Mouse (Mus musculus): ENCODE measurements around the gene Otogl. TPM values are rescaled to one million over a fixed set of nuclear protein-coding genes. Genes with fewer than 3 reads are reported as not detected.
A peak's percentile ranks its signal among the peaks of the same experiment; 100 is the strongest.

The Otogl gene
- polyA plus RNA-seq (2015; fragmentation: Nextera tagmentation; extraction: Ambion mirVana) = 0.04 and 0.05 TPM in 2 replicates

DNA sequence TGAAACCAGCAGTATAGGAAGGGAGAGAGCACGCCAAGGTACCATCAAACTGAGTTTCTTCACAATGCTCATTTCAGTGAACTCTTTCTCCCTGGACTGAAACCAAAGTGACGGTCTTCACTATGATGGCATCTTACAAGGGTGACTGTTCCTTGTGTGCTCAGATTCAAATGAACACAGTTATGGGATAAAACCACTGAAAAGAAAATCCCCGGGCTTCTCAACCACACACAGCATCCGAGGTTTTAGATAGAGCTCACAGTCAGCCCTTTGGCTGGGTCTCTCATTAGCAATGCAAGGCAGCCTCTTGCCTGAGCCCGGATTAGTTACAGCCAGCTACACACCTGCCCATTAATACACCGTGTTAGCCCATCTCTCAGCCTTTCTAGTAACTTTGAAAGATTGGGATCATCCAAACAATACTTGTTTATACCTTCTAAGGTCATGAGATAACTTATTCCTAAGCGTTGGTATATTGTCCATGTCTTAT lies at the start of gene Otogl:
TSS of gene Otogl (minus strand) at position 51 of the 490 bp plus-strand sequence.
- 52% methylated on average over 7 of the region's 7 CpGs for WGBS
- no peak for ATAC-seq (replicated peaks; ENCODE audit: insufficient number of reproducible peaks, insufficient read depth, low FRiP score, low read depth)
- H3K27ac ChIP-seq = no peak within 1 kb of the TSS
- no peaks in the 10 kb centered on the region for H3K4me1 ChIP-seq (replicated peaks)
- no peak within 1 kb of the TSS for H3K4me3 ChIP-seq
- no peaks in the 10 kb centered on the region for H3K9me3 ChIP-seq (replicated peaks)
- H3K4me2 ChIP-seq = no peak within 1 kb of the TSS
- no peaks in the 10 kb centered on the region for H3K36me3 ChIP-seq
- H3K9ac ChIP-seq = no peak within 1 kb of the TSS
- H3K27me3 ChIP-seq = no peaks in the 10 kb centered on the region

DNA sequence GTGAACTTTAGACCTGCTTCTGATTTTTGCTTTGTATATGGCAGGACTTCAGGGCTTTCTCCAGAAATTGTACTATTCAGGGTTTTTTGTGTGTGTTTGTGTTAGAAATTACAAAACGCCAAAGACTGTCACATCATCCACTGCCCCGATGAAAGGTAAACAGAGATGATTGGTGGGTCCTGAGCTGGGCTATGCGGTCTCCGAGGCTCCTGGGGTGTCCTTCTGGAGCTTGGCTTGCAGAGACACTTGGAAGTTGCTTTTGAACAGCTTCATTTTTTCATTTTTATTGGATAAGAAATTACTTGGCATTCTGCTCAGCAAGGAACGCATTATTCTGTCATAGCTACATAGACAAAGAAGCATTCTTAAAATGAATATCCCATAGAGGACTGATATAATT lies 44.7 kb upstream of the Otogl start:
- Histone ChIP-seq H3K9me3 (replicated peaks) (no peaks in the 10 kb centered on the region), H3K4me2 (no peak overlapping the region), H3K27ac (no peak overlapping the region), H3K4me3 (no peak overlapping the region), H3K27me3 (no peaks in the 10 kb centered on the region), H3K36me3 (no peaks in the 10 kb centered on the region), H3K9ac (no peak overlapping the region), H3K4me1 (replicated peaks) (0 out of 2 replicates have a peak, but pooled peaks cover 2% of the 10 kb centered on the region)
- no peak for ATAC-seq (replicated peaks; ENCODE audit: insufficient number of reproducible peaks, insufficient read depth, low FRiP score, low read depth)
- WGBS = 82% methylated on average over 5 of the region's 5 CpGs

GRCm38 (mm10) chr10:107954444-107954843 lies 42.5 kb upstream of the Otogl start:
- no peaks in the 10 kb centered on the region for H3K27me3 ChIP-seq
- ATAC-seq (replicated peaks; ENCODE audit: insufficient number of reproducible peaks, insufficient read depth, low FRiP score, low read depth) = no peak
- no peaks in the 10 kb centered on the region for H3K36me3 ChIP-seq
- H3K4me1 ChIP-seq (replicated peaks) = 0 out of 2 replicates have a peak, but pooled peaks cover 2% of the 10 kb centered on the region
- no peak overlapping the region for H3K9ac ChIP-seq
- H3K27ac ChIP-seq = no peak overlapping the region
- WGBS = 78% methylated on average over 6 of the region's 6 CpGs
- no peaks in the 10 kb centered on the region for H3K9me3 ChIP-seq (replicated peaks)
- no peak overlapping the region for H3K4me3 ChIP-seq
- H3K4me2 ChIP-seq = no peak overlapping the region

GRCm38 (mm10) chr10:107951596-107951995 lies 39.7 kb upstream of the Otogl start:
- Histone ChIP-seq H3K4me3 (no peak overlapping the region), H3K4me1 (replicated peaks) (0 out of 2 replicates have a peak, but pooled peaks cover 5% of the 10 kb centered on the region), H3K36me3 (no peaks in the 10 kb centered on the region), H3K9me3 (replicated peaks) (no peaks in the 10 kb centered on the region), H3K27me3 (no peaks in the 10 kb centered on the region), H3K9ac (no peak overlapping the region), H3K4me2 (no peak overlapping the region), H3K27ac (no peak overlapping the region)
- 49% methylated on average over 6 of the region's 6 CpGs for WGBS
- ATAC-seq (replicated peaks; ENCODE audit: insufficient number of reproducible peaks, insufficient read depth, low FRiP score, low read depth) = no peak

DNA sequence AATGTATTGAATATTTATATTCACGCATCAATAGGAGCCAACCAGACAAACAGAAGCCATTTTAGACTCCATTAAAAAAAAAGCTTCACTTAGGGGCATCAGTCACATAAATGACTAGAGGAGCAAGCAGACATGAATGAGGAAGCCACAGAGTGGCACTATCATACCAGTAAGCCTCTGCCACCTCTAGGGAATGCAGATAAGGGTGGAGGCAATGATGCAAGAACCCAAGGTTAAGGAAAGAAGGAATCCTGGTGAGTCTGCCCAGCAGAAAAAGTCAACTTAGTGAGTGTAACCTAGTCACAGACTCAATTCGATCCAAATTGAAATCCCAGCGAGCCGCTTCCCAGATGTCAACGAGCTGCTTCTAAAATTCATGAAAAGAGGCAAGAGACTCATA lies 38.0 kb upstream of the Otogl start:
- H3K9ac ChIP-seq = no peak overlapping the region
- H3K9me3 ChIP-seq (replicated peaks) = no peaks in the 10 kb centered on the region
- H3K36me3 ChIP-seq = no peaks in the 10 kb centered on the region
- H3K27ac ChIP-seq = no peak overlapping the region
- H3K27me3 ChIP-seq = no peaks in the 10 kb centered on the region
- ATAC-seq (replicated peaks; ENCODE audit: insufficient number of reproducible peaks, insufficient read depth, low FRiP score, low read depth) = no peak
- H3K4me2 ChIP-seq = no peak overlapping the region
- whole genome bisulfite sequencing = 90% methylated on average over 5 of the region's 5 CpGs
- H3K4me1 ChIP-seq (replicated peaks) = 0 out of 2 replicates have a peak, but pooled peaks cover 5% of the 10 kb centered on the region
- no peak overlapping the region for H3K4me3 ChIP-seq

- Histone ChIP-seq H3K9me3 (replicated peaks) (no peaks in the 10 kb centered on the region), H3K4me1 (replicated peaks) (0 out of 2 replicates have a peak, but pooled peaks cover 5% of the 10 kb centered on the region), H3K36me3 (no peaks in the 10 kb centered on the region), H3K4me2 (no peak overlapping the region), H3K27ac (no peak overlapping the region), H3K27me3 (no peaks in the 10 kb centered on the region), H3K4me3 (no peak overlapping the region), H3K9ac (no peak overlapping the region)
- no peak for ATAC-seq (replicated peaks; ENCODE audit: insufficient number of reproducible peaks, insufficient read depth, low FRiP score, low read depth)
- 47% methylated on average over 8 of the region's 8 CpGs for WGBS
Measured at GRCm38 (mm10) chr10:107948647-107949046, 36.7 kb upstream of the Otogl start.

DNA sequence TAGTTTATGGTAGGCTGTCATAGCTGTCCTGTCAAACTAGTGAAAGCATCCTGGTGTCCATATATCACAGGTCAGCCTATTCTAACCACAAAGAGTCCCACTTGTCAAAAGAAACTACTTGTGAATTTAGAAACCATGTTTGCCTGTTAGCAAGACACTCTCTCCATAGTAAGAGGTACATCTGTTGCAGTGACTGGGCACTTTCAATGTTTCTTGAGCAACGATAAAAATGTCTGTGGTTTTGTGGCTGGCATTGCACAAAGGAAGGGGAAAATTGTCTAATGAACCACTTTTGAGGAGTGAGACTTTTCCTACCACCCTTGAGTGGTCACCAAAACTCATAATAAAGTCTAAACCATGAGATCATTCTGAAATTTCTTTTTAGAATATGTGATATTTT lies 36.1 kb upstream of the Otogl start:
- Histone ChIP-seq H3K27ac (no peak overlapping the region), H3K9ac (no peak overlapping the region), H3K27me3 (no peaks in the 10 kb centered on the region), H3K4me1 (replicated peaks) (0 out of 2 replicates have a peak, but pooled peaks cover 5% of the 10 kb centered on the region), H3K4me2 (no peak overlapping the region), H3K9me3 (replicated peaks) (no peaks in the 10 kb centered on the region), H3K4me3 (no peak overlapping the region), H3K36me3 (no peaks in the 10 kb centered on the region)
- ATAC-seq (replicated peaks; ENCODE audit: insufficient number of reproducible peaks, insufficient read depth, low FRiP score, low read depth) = no peak
- 73% methylated on average over 1 of the region's 1 CpGs for WGBS

GRCm38 (mm10) chr10:107946348-107946747 lies 34.4 kb upstream of the Otogl start:
- H3K27ac ChIP-seq = no peak overlapping the region
- H3K4me3 ChIP-seq = no peak overlapping the region
- no peak overlapping the region for H3K9ac ChIP-seq
- ATAC-seq (replicated peaks; ENCODE audit: insufficient number of reproducible peaks, insufficient read depth, low FRiP score, low read depth) = no peak
- H3K4me2 ChIP-seq = no peak overlapping the region
- WGBS = 38% methylated on average over 5 of the region's 5 CpGs
- H3K36me3 ChIP-seq = no peaks in the 10 kb centered on the region
- 0 out of 2 replicates have a peak, but pooled peaks cover 3% of the 10 kb centered on the region for H3K4me1 ChIP-seq (replicated peaks)
- H3K9me3 ChIP-seq (replicated peaks) = no peaks in the 10 kb centered on the region
- H3K27me3 ChIP-seq = no peaks in the 10 kb centered on the region

- 67% methylated on average over 3 of the region's 3 CpGs for WGBS
- Histone ChIP-seq H3K4me3 (no peak overlapping the region), H3K27me3 (no peaks in the 10 kb centered on the region), H3K4me1 (replicated peaks) (peaks cover 10% of the 10 kb centered on the region), H3K9me3 (replicated peaks) (no peaks in the 10 kb centered on the region), H3K9ac (no peak overlapping the region), H3K4me2 (no peak overlapping the region), H3K27ac (no peak overlapping the region), H3K36me3 (no peaks in the 10 kb centered on the region)
- no peak for ATAC-seq (replicated peaks; ENCODE audit: insufficient number of reproducible peaks, insufficient read depth, low FRiP score, low read depth)
Measured at GRCm38 (mm10) chr10:107943859-107944258, 31.9 kb upstream of the Otogl start.

DNA sequence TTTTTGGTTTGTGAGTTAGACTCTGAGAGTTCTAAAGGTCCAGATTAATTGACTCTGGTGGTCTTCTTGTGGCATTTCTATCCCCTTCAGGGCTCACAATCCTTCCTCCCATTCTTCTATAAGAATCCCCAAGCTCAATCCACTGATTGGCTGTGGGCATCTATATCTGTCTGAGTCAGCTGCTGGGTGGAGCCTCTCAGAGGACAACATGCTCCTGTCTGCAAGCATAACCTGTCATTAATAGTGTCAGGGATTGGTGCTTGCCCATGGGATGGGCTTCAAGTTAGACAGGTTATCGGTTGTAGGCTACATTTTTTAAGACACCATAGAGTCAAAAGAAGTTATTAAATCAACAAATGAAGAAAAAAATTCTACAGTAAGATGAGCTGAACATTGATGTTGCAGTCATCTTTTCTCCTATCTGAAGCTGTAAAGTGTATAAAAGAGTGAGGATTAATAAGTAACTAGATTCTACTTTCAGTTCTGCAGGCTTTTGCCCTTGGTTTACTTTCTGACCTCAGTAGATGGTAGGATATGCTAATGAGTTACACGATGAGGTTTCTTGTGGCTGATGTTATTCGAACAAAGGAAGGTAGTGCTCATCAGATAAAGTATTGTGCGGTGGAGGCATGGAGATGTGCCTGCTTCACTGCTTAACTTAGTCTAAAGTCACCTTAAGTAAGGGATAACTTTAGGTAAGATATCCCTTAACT lies 29.4 kb upstream of the Otogl start:
- no peaks in the 10 kb centered on the region for H3K27me3 ChIP-seq
- H3K27ac ChIP-seq = no peak overlapping the region
- H3K4me3 ChIP-seq = no peak overlapping the region
- no peak overlapping the region for H3K4me2 ChIP-seq
- H3K36me3 ChIP-seq = no peaks in the 10 kb centered on the region
- H3K9me3 ChIP-seq (replicated peaks) = no peaks in the 10 kb centered on the region
- peaks cover 7% of the 10 kb centered on the region for H3K4me1 ChIP-seq (replicated peaks)
- no peak overlapping the region for H3K9ac ChIP-seq
- WGBS = 78% methylated on average over 4 of the region's 4 CpGs
- no peak for ATAC-seq (replicated peaks; ENCODE audit: insufficient number of reproducible peaks, insufficient read depth, low FRiP score, low read depth)

DNA sequence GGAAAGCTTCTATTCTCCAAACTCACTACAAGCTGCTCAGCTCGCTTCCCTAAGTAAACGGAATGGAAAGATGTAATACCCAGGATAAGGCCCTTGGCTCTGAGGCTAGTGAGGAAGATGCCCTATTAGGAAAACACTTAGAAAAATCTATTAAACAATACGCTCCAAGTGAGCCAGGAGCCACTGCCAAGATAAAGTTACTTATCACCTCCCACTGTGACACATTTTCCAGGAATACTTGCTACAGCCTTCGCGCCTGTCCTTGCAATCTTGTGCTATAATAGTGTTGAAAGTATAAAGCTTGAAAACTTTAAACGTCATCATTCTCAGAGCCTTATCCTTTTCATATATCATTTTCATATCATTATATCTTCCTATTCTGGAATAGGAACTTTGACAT lies 28.4 kb upstream of the Otogl start:
- 21% methylated on average over 6 of the region's 6 CpGs for WGBS
- 0 out of 2 replicates have a peak overlapping the region, but pooled peaks have one; percentile 28 for H3K27ac ChIP-seq

GRCm38 (mm10) chr10:107939821-107940220 lies 27.9 kb upstream of the Otogl start:
- Histone ChIP-seq H3K27ac (0 out of 2 replicates have a peak overlapping the region, but pooled peaks have one; percentile 28), H3K9ac (no peak overlapping the region), H3K4me1 (replicated peaks) (peaks cover 7% of the 10 kb centered on the region), H3K36me3 (no peaks in the 10 kb centered on the region), H3K27me3 (no peaks in the 10 kb centered on the region), H3K4me3 (no peak overlapping the region), H3K9me3 (replicated peaks) (no peaks in the 10 kb centered on the region), H3K4me2 (no peak overlapping the region; the same call in 1 of the 2 replicates)
- WGBS = 78% methylated on average over 6 of the region's 6 CpGs
- ATAC-seq (replicated peaks; ENCODE audit: insufficient number of reproducible peaks, insufficient read depth, low FRiP score, low read depth) = no peak

More for the DNA sequence above, 28.4 kb upstream of the Otogl start:
- Histone ChIP-seq H3K9ac (no peak overlapping the region), H3K27me3 (no peaks in the 10 kb centered on the region), H3K36me3 (no peaks in the 10 kb centered on the region), H3K4me2 (no peak overlapping the region; the same call in 1 of the 2 replicates), H3K9me3 (replicated peaks) (no peaks in the 10 kb centered on the region), H3K4me3 (no peak overlapping the region), H3K4me1 (replicated peaks) (peaks cover 7% of the 10 kb centered on the region)
- peak; percentile 76 for ATAC-seq (replicated peaks; ENCODE audit: insufficient number of reproducible peaks, insufficient read depth, low FRiP score, low read depth)

All from heart, embryonic 15.5 days (tissue).